Mouse (Mus musculus) lung, postnatal 0 days (tissue): Measurements from ENCODE around the gene Arid4b.

ENCODE experiments used
- CTCF ChIP-seq: IDR thresholded peaks from 2 replicates; pipeline ENCODE4 v1.5.1; 2016; ENCODE audit warnings: antibody characterized with exemption, mild to moderate bottlenecking
- EP300 ChIP-seq: IDR thresholded peaks from 2 replicates; pipeline ENCODE4 v1.6.1; 2016; ENCODE audit warnings: antibody characterized with exemption, mild to moderate bottlenecking, control low read depth

DNA sequence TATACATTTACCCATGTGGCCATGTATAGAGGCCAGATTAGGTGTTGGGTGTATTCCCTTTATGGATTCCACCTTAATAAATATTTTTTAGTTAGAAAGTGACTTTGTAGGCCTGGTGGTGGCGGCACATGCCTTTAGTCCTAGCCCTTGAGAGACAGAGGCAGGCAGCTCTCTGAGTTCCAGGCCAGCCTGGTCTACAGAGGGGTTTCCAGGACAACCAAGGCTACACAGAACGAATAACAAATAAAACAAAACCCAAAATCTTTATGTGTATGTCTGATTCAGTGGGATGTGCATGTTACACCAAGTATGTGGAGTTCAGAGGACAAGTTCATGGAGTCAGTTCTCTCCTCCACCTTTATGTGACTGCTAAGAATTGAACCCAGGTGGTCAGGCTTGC, 52.8 kb downstream of the Arid4b start:
- TF ChIP-seq EP300: no peak
- no peak for TF ChIP-seq CTCF
